Mouse (Mus musculus): ENCODE results near the gene Nr2f6. TPM values are rescaled to one million over a fixed set of nuclear protein-coding genes. Genes with fewer than 3 reads are reported as not detected.
A peak's percentile ranks its signal among the peaks of the same experiment; 100 is the strongest.
"Not testable (repeated sequence)": the region's sequence is repeated elsewhere in the genome, so short reads cannot be mapped to it uniquely, and the experiment has no call there.

Nr2f6 gene
- polyA plus RNA-seq, 1 experiment from 2014 or later, result 17.2 TPM

GRCm38 (mm10) chr8:71351117-71351516, 30.6 kb downstream of the Nr2f6 start:
- 59% methylated on average over 3 of the region's 3 CpGs for WGBS (ENCODE audit: insufficient replicate concordance)
- no peak overlapping the region for H3K9ac ChIP-seq (ENCODE audit: low read depth, low read length)
- no peak for ATAC-seq (ENCODE audit: low read depth)
- no peak overlapping the region for H3K4me3 ChIP-seq (ENCODE audit: low read depth, low read length)
- no peaks in the 10 kb centered on the region for H3K4me1 ChIP-seq (ENCODE audit: control insufficient read depth, low read depth, low read length)
- no peak overlapping the region for H3K27ac ChIP-seq (ENCODE audit: low read length)
- no peaks in the 10 kb centered on the region for H3K9me3 ChIP-seq (replicated peaks; ENCODE audit: control insufficient read depth, low read length)
- H3K27me3 ChIP-seq (ENCODE audit: control insufficient read depth, insufficient read depth, low read depth, low read length), result no peaks in the 10 kb centered on the region
- peaks cover 32% of the 10 kb centered on the region for H3K36me3 ChIP-seq (ENCODE audit: control insufficient read depth, insufficient read depth)
- H3K4me2 ChIP-seq (ENCODE audit: low read depth, low read length), result no peak overlapping the region

- H3K4me3 ChIP-seq (ENCODE audit: low read depth, low read length), result no peak overlapping the region
- no peaks in the 10 kb centered on the region for H3K27me3 ChIP-seq (ENCODE audit: control insufficient read depth, insufficient read depth, low read depth, low read length)
- ATAC-seq (ENCODE audit: low read depth), result no peak
- H3K27ac ChIP-seq (ENCODE audit: low read length), result no peak overlapping the region
- no peaks in the 10 kb centered on the region for H3K4me1 ChIP-seq (ENCODE audit: control insufficient read depth, low read depth, low read length)
- H3K9me3 ChIP-seq (replicated peaks; ENCODE audit: control insufficient read depth, low read length), result no peaks in the 10 kb centered on the region
- H3K4me2 ChIP-seq (ENCODE audit: low read depth, low read length), result no peak overlapping the region
- H3K9ac ChIP-seq (ENCODE audit: low read depth, low read length), result no peak overlapping the region
- 55% methylated on average over 1 of the region's 1 CpGs for WGBS (ENCODE audit: insufficient replicate concordance)
- H3K36me3 ChIP-seq (ENCODE audit: control insufficient read depth, insufficient read depth), result peaks cover 32% of the 10 kb centered on the region
Measured at GRCm38 (mm10) chr8:71346581-71346980, 35.2 kb downstream of the Nr2f6 start.

GRCm38 (mm10) chr8:71340625-71341024, 41.1 kb downstream of the Nr2f6 start:
- 76% methylated on average over 5 of the region's 5 CpGs for WGBS (ENCODE audit: insufficient replicate concordance)
- H3K27me3 ChIP-seq (ENCODE audit: control insufficient read depth, insufficient read depth, low read depth, low read length), result no peaks in the 10 kb centered on the region
- no peaks in the 10 kb centered on the region for H3K9me3 ChIP-seq (replicated peaks; ENCODE audit: control insufficient read depth, low read length)
- no peak overlapping the region for H3K4me3 ChIP-seq (ENCODE audit: low read depth, low read length)
- ATAC-seq (ENCODE audit: low read depth), result no peak
- H3K4me2 ChIP-seq (ENCODE audit: low read depth, low read length), result no peak overlapping the region
- H3K36me3 ChIP-seq (ENCODE audit: control insufficient read depth, insufficient read depth), result peaks cover 11% of the 10 kb centered on the region
- no peaks in the 10 kb centered on the region for H3K4me1 ChIP-seq (ENCODE audit: control insufficient read depth, low read depth, low read length)
- no peak overlapping the region for H3K9ac ChIP-seq (ENCODE audit: low read depth, low read length)
- no peak overlapping the region for H3K27ac ChIP-seq (ENCODE audit: low read length)

- H3K4me2 ChIP-seq (ENCODE audit: low read depth, low read length); H3K27me3 ChIP-seq (ENCODE audit: control insufficient read depth, insufficient read depth, low read depth, low read length); H3K4me1 ChIP-seq (ENCODE audit: control insufficient read depth, low read depth, low read length); H3K27ac ChIP-seq (ENCODE audit: low read length); H3K4me3 ChIP-seq (ENCODE audit: low read depth, low read length); H3K9ac ChIP-seq (ENCODE audit: low read depth, low read length); ATAC-seq (ENCODE audit: low read depth); H3K9me3 ChIP-seq (replicated peaks; ENCODE audit: control insufficient read depth, low read length): not testable (repeated sequence)
- 85% methylated on average over 6 of the region's 6 CpGs for WGBS (ENCODE audit: insufficient replicate concordance)
- H3K36me3 ChIP-seq (ENCODE audit: control insufficient read depth, insufficient read depth), result peaks cover 15% of the 10 kb centered on the region
Measured at GRCm38 (mm10) chr8:71337834-71338233, 43.9 kb downstream of the Nr2f6 start.

- no peaks in the 10 kb centered on the region for H3K9me3 ChIP-seq (replicated peaks; ENCODE audit: control insufficient read depth, low read length)
- no peak overlapping the region for H3K9ac ChIP-seq (ENCODE audit: low read depth, low read length)
- ATAC-seq (ENCODE audit: low read depth), result peak; percentile 30; the same call in 1 of the 2 replicates
- peaks cover 27% of the 10 kb centered on the region for H3K36me3 ChIP-seq (ENCODE audit: control insufficient read depth, insufficient read depth)
- H3K27ac ChIP-seq (ENCODE audit: low read length), result no peak overlapping the region
- no peak overlapping the region for H3K4me2 ChIP-seq (ENCODE audit: low read depth, low read length)
- H3K4me1 ChIP-seq (ENCODE audit: control insufficient read depth, low read depth, low read length), result no peaks in the 10 kb centered on the region
- 100% methylated on average over 1 of the region's 1 CpGs for WGBS (ENCODE audit: insufficient replicate concordance)
- no peaks in the 10 kb centered on the region for H3K27me3 ChIP-seq (ENCODE audit: control insufficient read depth, insufficient read depth, low read depth, low read length)
- H3K4me3 ChIP-seq (ENCODE audit: low read depth, low read length), result no peak overlapping the region
Measured at GRCm38 (mm10) chr8:71324848-71325247, 56.9 kb downstream of the Nr2f6 start.

Other genes starting within 250 kb of the Nr2f6 start
- gene Myo9b, start 109.2 kb downstream of the Nr2f6 start, polyA plus RNA-seq (2015; fragmentation: Nextera tagmentation; extraction: Ambion mirVana), result 7.4 and 7.8 TPM in 2 replicates
- 42.8 and 47.1 TPM in 2 replicates for gene Haus8, start 109.0 kb downstream of the Nr2f6 start, polyA plus RNA-seq (2015; fragmentation: Nextera tagmentation; extraction: Ambion mirVana)
- 40.7 and 41.2 TPM in 2 replicates for gene Use1, start 15.1 kb downstream of the Nr2f6 start, polyA plus RNA-seq (2015; fragmentation: Nextera tagmentation; extraction: Ambion mirVana)
- 3.9 and 4.7 TPM in 2 replicates for gene Ocel1, start 10.7 kb downstream of the Nr2f6 start, polyA plus RNA-seq (2015; fragmentation: Nextera tagmentation; extraction: Ambion mirVana)
- 4.2 and 4.3 TPM in 2 replicates for gene Ushbp1, start 13.8 kb upstream of the Nr2f6 start, polyA plus RNA-seq (2015; fragmentation: Nextera tagmentation; extraction: Ambion mirVana)
- gene Babam1, start 14.9 kb upstream of the Nr2f6 start, polyA plus RNA-seq (2015; fragmentation: Nextera tagmentation; extraction: Ambion mirVana), result 46.6 and 48.2 TPM in 2 replicates
- gene Ankle1, start 24.1 kb upstream of the Nr2f6 start, polyA plus RNA-seq (2015; fragmentation: Nextera tagmentation; extraction: Ambion mirVana), result 39.8 and 48.1 TPM in 2 replicates
- 5.0 and 5.7 TPM in 2 replicates for gene Abhd8, start 81.7 kb upstream of the Nr2f6 start, polyA plus RNA-seq (2015; fragmentation: Nextera tagmentation; extraction: Ambion mirVana)
- gene Mrpl34, start 83.0 kb upstream of the Nr2f6 start, polyA plus RNA-seq (2015; fragmentation: Nextera tagmentation; extraction: Ambion mirVana), result 87.3 and 88.6 TPM in 2 replicates
- 32.1 and 32.8 TPM in 2 replicates for gene Dda1, start 87.2 kb upstream of the Nr2f6 start, polyA plus RNA-seq (2015; fragmentation: Nextera tagmentation; extraction: Ambion mirVana)
- 0.07 and 0.14 TPM in 2 replicates for gene Ano8, start 104.0 kb upstream of the Nr2f6 start, polyA plus RNA-seq (2015; fragmentation: Nextera tagmentation; extraction: Ambion mirVana)
- 5.3 and 5.4 TPM in 2 replicates for gene Gtpbp3, start 106.1 kb upstream of the Nr2f6 start, polyA plus RNA-seq (2015; fragmentation: Nextera tagmentation; extraction: Ambion mirVana)
- gene Plvap, start 129.8 kb upstream of the Nr2f6 start, polyA plus RNA-seq (2015; fragmentation: Nextera tagmentation; extraction: Ambion mirVana), result 18.2 and 20.3 TPM in 2 replicates
- 0.19 and 0.20 TPM in 2 replicates for gene Ccdc194, start 143.8 kb upstream of the Nr2f6 start, polyA plus RNA-seq (2015; fragmentation: Nextera tagmentation; extraction: Ambion mirVana)
- gene Bst2, start 155.5 kb upstream of the Nr2f6 start, polyA plus RNA-seq (2015; fragmentation: Nextera tagmentation; extraction: Ambion mirVana), result 24.5 and 27.0 TPM in 2 replicates
- gene Mvb12a, start 161.0 kb upstream of the Nr2f6 start, polyA plus RNA-seq (2015; fragmentation: Nextera tagmentation; extraction: Ambion mirVana), result 30.2 and 32.5 TPM in 2 replicates
- gene Tmem221, start 176.9 kb upstream of the Nr2f6 start, polyA plus RNA-seq (2015; fragmentation: Nextera tagmentation; extraction: Ambion mirVana), result 0.55 and 0.67 TPM in 2 replicates
- gene Nxnl1, start 184.6 kb upstream of the Nr2f6 start, polyA plus RNA-seq (2015; fragmentation: Nextera tagmentation; extraction: Ambion mirVana), result 0.05 TPM in 1 of 2 replicates, not detected in the other
- 2.8 and 3.2 TPM in 2 replicates for gene Slc27a1, start 186.9 kb upstream of the Nr2f6 start, polyA plus RNA-seq (2015; fragmentation: Nextera tagmentation; extraction: Ambion mirVana)
- gene Pgls, start 210.2 kb upstream of the Nr2f6 start, polyA plus RNA-seq (2015; fragmentation: Nextera tagmentation; extraction: Ambion mirVana), result 81.3 and 93.9 TPM in 2 replicates
- gene Fam129c, start 215.7 kb upstream of the Nr2f6 start, polyA plus RNA-seq (2015; fragmentation: Nextera tagmentation; extraction: Ambion mirVana), result 1.6 and 2.1 TPM in 2 replicates
- 18.5 and 22.5 TPM in 2 replicates for gene Colgalt1, start 229.0 kb upstream of the Nr2f6 start, polyA plus RNA-seq (2015; fragmentation: Nextera tagmentation; extraction: Ambion mirVana)

Measured in liver, embryonic 16.5 days (tissue).